Mouse (Mus musculus): ENCODE measurements at regions not wholly inside any gene's neighbourhood (a gene's known extent, or its start where the extent isn't known, plus 50 kb on each side); places are given as distances from the start of the nearest gene placed in this dataset.

DNA sequence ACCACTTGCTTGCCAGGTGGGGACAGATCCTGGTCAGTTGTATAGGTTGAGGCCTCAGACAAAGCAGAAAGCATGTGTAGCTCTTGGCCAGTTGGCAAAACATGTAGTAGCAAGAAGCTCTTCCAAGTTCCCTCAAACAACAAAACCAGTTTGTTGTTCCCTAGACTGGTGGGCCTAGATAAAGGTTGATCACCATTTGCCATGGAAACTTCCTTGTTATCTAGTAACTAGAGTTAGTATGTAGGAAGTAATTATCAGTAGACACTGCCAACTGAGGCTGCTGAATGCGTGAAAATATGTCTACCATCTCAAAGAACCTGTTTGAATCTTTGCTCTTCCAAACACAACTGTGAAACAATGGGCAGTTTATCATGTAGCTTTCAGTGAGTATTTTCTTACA is 1098.7 kb downstream of the Pcdh18 start:
- 68% methylated on average over 1 of the region's 1 CpGs for WGBS
- H3K27me3 ChIP-seq (ENCODE audit: insufficient read depth, low read length): no peaks in the 10 kb centered on the region
- no peaks in the 10 kb centered on the region for H3K9me3 ChIP-seq (ENCODE audit: low read depth, low read length)
- no peak for DNase-seq
- no peaks in the 10 kb centered on the region for H3K4me1 ChIP-seq (ENCODE audit: insufficient read depth)
- no peak overlapping the region for H3K27ac ChIP-seq (ENCODE audit: low read depth)
- H3K36me3 ChIP-seq (ENCODE audit: insufficient read depth): no peaks in the 10 kb centered on the region
- no peak for ATAC-seq (ENCODE audit: insufficient read depth)
- no peak overlapping the region for H3K4me2 ChIP-seq
- H3K9ac ChIP-seq: no peak overlapping the region
- no peak overlapping the region for H3K4me3 ChIP-seq (ENCODE audit: low read depth, low read length)
- no peak for TF ChIP-seq CTCF (IDR thresholded peaks at IDR 0.05; ENCODE audit: low read depth)

DNA sequence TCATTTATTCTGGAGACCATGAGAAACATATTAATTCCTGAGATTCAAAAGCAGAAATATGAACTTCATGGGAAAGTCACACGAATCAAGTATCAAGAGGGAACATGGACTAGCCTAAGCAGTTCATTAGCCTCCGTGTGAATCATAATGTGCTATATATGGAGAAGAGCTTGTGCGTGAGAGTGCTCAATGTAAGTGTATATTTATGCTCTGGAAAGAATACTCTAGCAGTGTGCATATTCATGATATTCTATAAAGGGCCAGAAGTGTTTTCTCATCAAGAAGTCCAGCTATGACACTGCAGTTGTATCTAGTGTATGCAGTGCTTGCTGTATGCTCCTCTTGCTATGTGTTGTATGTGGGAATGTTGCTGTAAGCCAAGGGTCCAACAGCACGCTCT is 1102.0 kb downstream of the Pcdh18 start:
- Histone ChIP-seq H3K27me3 (ENCODE audit: insufficient read depth, low read length) (no peaks in the 10 kb centered on the region), H3K36me3 (ENCODE audit: insufficient read depth) (no peaks in the 10 kb centered on the region), H3K27ac (ENCODE audit: low read depth) (no peak overlapping the region), H3K4me3 (ENCODE audit: low read depth, low read length) (no peak overlapping the region), H3K9ac (no peak overlapping the region), H3K9me3 (ENCODE audit: low read depth, low read length) (no peaks in the 10 kb centered on the region), H3K4me1 (ENCODE audit: insufficient read depth) (no peaks in the 10 kb centered on the region), H3K4me2 (no peak overlapping the region)
- no peak for ATAC-seq (ENCODE audit: insufficient read depth)
- DNase-seq: no peak
- WGBS: 74% methylated on average over 4 of the region's 4 CpGs
- no peak for TF ChIP-seq CTCF (IDR thresholded peaks at IDR 0.05; ENCODE audit: low read depth)

DNA sequence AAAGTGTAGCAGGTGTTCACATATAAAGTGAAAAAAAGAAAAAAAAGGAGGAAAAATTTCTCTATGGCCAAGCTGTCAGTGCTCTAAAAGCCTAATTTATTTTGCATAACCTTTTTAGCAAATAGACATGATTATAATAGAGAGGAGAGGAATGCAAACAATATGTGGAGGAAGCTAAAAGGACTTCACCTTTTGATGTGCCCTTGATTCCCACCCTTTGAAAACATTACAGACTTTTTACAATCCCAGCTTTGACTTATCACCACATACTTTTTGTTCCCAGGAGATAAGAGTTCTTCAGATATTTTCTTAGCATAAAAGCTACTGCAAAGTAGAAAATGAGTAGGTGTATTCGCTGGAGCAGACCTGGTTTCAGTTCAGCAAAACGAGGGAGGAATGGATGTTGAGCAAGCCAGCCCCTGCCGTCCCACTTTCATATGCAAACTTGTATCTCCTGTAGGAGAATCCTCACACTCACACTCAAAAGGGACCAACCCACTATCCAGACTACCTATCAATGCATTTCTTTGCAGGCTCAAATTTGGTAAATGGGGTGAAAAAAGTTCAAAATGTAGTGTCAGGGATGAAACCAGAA is 1125.1 kb downstream of the Pcdh18 start:
- Histone ChIP-seq H3K36me3 (ENCODE audit: insufficient read depth) (no peaks in the 10 kb centered on the region), H3K9ac (no peak overlapping the region), H3K27ac (ENCODE audit: low read depth) (no peak overlapping the region), H3K9me3 (ENCODE audit: low read depth, low read length) (no peaks in the 10 kb centered on the region), H3K4me1 (ENCODE audit: insufficient read depth) (no peaks in the 10 kb centered on the region), H3K27me3 (ENCODE audit: insufficient read depth, low read length) (no peaks in the 10 kb centered on the region), H3K4me2 (no peak overlapping the region), H3K4me3 (ENCODE audit: low read depth, low read length) (no peak overlapping the region)
- no peak for TF ChIP-seq CTCF (IDR thresholded peaks at IDR 0.05; ENCODE audit: low read depth)
- DNase-seq (no peak), ATAC-seq (ENCODE audit: insufficient read depth) (no peak)
- 21% methylated on average over 3 of the region's 3 CpGs for WGBS

DNA sequence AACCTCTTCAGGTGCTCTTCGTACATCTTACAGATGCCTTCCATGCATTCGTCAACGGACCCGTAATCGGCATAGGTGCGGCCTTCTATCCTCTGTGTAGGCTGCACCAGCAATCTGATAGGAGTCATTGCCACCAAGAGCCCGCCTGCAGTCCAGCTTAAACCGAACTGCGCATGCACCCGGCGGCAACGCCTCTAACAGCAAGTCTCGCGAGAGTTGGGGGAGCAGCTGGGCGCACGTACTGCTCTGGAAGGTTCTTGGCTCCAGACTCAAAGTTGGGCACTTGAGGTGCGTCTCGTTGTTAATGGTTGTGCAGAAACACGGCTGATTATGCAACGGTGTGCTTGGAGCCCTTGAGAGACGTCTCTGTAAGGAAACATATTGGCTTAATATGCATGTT is 1148.2 kb downstream of the Pcdh18 start:
- no peak for TF ChIP-seq CTCF (IDR thresholded peaks at IDR 0.05; ENCODE audit: low read depth)
- ATAC-seq (ENCODE audit: insufficient read depth) (no peak), DNase-seq (no peak)
- H3K4me3 ChIP-seq (ENCODE audit: low read depth, low read length): no peak overlapping the region
- no peaks in the 10 kb centered on the region for H3K9me3 ChIP-seq (ENCODE audit: low read depth, low read length)
- WGBS: 92% methylated on average over 21 of the region's 21 CpGs
- no peaks in the 10 kb centered on the region for H3K27me3 ChIP-seq (ENCODE audit: insufficient read depth, low read length)
- no peak overlapping the region for H3K4me2 ChIP-seq
- no peak overlapping the region for H3K9ac ChIP-seq
- no peaks in the 10 kb centered on the region for H3K4me1 ChIP-seq (ENCODE audit: insufficient read depth)
- no peaks in the 10 kb centered on the region for H3K36me3 ChIP-seq (ENCODE audit: insufficient read depth)
- no peak overlapping the region for H3K27ac ChIP-seq (ENCODE audit: low read depth)

DNA sequence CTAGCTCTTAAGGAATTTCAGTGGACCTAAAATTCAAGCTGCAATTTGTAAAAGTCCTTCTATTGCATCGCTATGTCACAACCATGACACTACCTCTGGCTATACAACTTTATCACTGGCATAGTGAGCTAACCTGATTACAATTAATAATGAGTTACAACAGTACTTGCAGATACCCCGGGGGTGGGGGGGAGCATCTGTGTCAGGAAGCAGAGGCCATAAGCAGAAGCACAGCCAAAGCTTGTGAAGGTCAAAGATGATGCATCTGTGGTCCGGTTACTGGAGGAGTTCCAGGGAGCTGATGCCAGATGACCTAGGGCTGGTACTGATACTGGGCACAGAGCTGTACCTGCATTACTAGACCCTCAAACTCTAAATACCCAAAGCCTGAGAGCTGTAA is 1152.3 kb downstream of the Pcdh18 start:
- no peak overlapping the region for H3K9ac ChIP-seq
- H3K9me3 ChIP-seq (ENCODE audit: low read depth, low read length): no peaks in the 10 kb centered on the region
- DNase-seq (no peak), ATAC-seq (ENCODE audit: insufficient read depth) (no peak)
- H3K27ac ChIP-seq (ENCODE audit: low read depth): no peak overlapping the region
- no peaks in the 10 kb centered on the region for H3K27me3 ChIP-seq (ENCODE audit: insufficient read depth, low read length)
- H3K4me1 ChIP-seq (ENCODE audit: insufficient read depth): no peaks in the 10 kb centered on the region
- no peak for TF ChIP-seq CTCF (IDR thresholded peaks at IDR 0.05; ENCODE audit: low read depth)
- 81% methylated on average over 3 of the region's 3 CpGs for WGBS
- no peak overlapping the region for H3K4me3 ChIP-seq (ENCODE audit: low read depth, low read length)
- no peaks in the 10 kb centered on the region for H3K36me3 ChIP-seq (ENCODE audit: insufficient read depth)
- no peak overlapping the region for H3K4me2 ChIP-seq

GRCm38 (mm10) chr3:48587341-48587740 is 1169.8 kb downstream of the Pcdh18 start:
- 88% methylated on average over 2 of the region's 2 CpGs for WGBS
- no peak for ATAC-seq (ENCODE audit: insufficient read depth)
- H3K27ac ChIP-seq (ENCODE audit: low read depth): no peak overlapping the region
- H3K4me3 ChIP-seq (ENCODE audit: low read depth, low read length): no peak overlapping the region
- H3K9ac ChIP-seq: no peak overlapping the region
- no peak overlapping the region for H3K4me2 ChIP-seq
- no peaks in the 10 kb centered on the region for H3K9me3 ChIP-seq (ENCODE audit: low read depth, low read length)
- no peaks in the 10 kb centered on the region for H3K27me3 ChIP-seq (ENCODE audit: insufficient read depth, low read length)
- no peak for TF ChIP-seq CTCF (IDR thresholded peaks at IDR 0.05; ENCODE audit: low read depth)
- DNase-seq: no peak
- no peaks in the 10 kb centered on the region for H3K36me3 ChIP-seq (ENCODE audit: insufficient read depth)
- H3K4me1 ChIP-seq (ENCODE audit: insufficient read depth): no peaks in the 10 kb centered on the region

DNA sequence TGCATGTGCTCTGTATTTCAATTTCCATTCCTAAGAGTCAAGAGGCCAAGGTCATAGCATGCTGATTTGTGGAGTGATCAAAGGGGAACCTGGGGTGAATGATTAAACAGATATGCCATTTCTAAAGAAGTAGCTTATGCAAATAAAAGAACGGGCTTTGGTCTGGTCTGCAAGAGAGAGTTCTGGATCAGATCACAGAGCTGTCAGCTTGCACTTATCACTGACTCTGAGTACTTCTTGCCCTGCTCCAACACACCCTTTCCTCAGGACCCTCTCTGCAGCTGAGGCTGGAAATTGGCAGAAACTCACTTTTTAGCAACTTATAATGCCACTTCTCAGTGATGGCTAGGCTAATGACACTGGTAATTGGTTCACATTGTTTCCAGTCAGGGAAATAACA is 1171.0 kb downstream of the Pcdh18 start:
- ATAC-seq (ENCODE audit: insufficient read depth): no peak
- H3K4me2 ChIP-seq: no peak overlapping the region
- H3K9me3 ChIP-seq (ENCODE audit: low read depth, low read length): no peaks in the 10 kb centered on the region
- H3K27me3 ChIP-seq (ENCODE audit: insufficient read depth, low read length): no peaks in the 10 kb centered on the region
- no peak for TF ChIP-seq CTCF (IDR thresholded peaks at IDR 0.05; ENCODE audit: low read depth)
- no peaks in the 10 kb centered on the region for H3K36me3 ChIP-seq (ENCODE audit: insufficient read depth)
- no peak overlapping the region for H3K27ac ChIP-seq (ENCODE audit: low read depth)
- H3K9ac ChIP-seq: no peak overlapping the region
- no peak for DNase-seq
- no peaks in the 10 kb centered on the region for H3K4me1 ChIP-seq (ENCODE audit: insufficient read depth)
- WGBS: 4% methylated on average over 1 of the region's 1 CpGs
- no peak overlapping the region for H3K4me3 ChIP-seq (ENCODE audit: low read depth, low read length)

DNA sequence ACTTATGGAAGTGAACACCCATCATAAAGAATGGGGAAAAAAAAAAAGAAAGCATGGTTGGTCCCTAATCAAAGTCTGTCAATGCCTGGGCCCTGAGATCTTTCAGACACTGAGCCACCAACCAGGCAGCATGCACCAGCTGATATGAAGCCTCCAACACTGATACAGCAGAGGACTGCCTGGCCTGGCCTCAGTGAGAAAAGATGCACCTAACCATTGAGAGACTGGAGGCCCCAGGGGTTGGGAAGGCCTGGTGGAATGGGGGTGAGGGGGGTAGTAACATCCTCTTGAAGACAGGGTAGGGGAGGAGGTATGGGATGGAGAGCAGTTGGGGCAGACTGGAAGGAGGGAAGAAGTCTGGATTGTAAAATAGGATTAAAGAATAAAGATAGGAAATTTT is 1172.8 kb downstream of the Pcdh18 start:
- H3K4me2 ChIP-seq: no peak overlapping the region
- no peak for DNase-seq
- no peak for TF ChIP-seq CTCF (IDR thresholded peaks at IDR 0.05; ENCODE audit: low read depth)
- H3K27me3 ChIP-seq (ENCODE audit: insufficient read depth, low read length): no peaks in the 10 kb centered on the region
- H3K27ac ChIP-seq (ENCODE audit: low read depth): no peak overlapping the region
- no peak overlapping the region for H3K4me3 ChIP-seq (ENCODE audit: low read depth, low read length)
- no peak overlapping the region for H3K9ac ChIP-seq
- no peak for ATAC-seq (ENCODE audit: insufficient read depth)
- no peaks in the 10 kb centered on the region for H3K9me3 ChIP-seq (ENCODE audit: low read depth, low read length)
- no peaks in the 10 kb centered on the region for H3K36me3 ChIP-seq (ENCODE audit: insufficient read depth)
- H3K4me1 ChIP-seq (ENCODE audit: insufficient read depth): no peaks in the 10 kb centered on the region

Measured in lung, embryonic 14.5 days (tissue).